Mouse (Mus musculus) adrenal gland, adult 2 months (tissue): ENCODE measurements around the gene Filip1l. TPM values are rescaled to one million over a fixed set of nuclear protein-coding genes. Genes with fewer than 3 reads are reported as not detected.

ENCODE experiments used
- DNase-seq: peaks from one replicate; pipeline ENCODE4 v3.0.0; 2021
- polyA plus RNA-seq: library from polyadenylated mRNA; depleted of rRNA; stranded (reverse); fragments of >200 nt; gene quantifications from 2 replicates; pipeline ENCODE4 v1.2.3, GENCODE M21; 2012; rRNA removed
- total RNA-seq, 2 experiments: library from RNA; stranded (reverse); gene quantifications; 2 replicates each; pipeline ENCODE4 v1.2.3; 2021

Gene Filip1l
- total and polyA plus RNA-seq, 3 experiments: 0.99 to 23.1 (median 23.0) TPM

- DNase-seq: no peak
These were observed 215.9 kb downstream of the Filip1l start for GRCm38 (mm10) chr16:57568648-57569404.

GRCm38 (mm10) chr16:57570789-57571311, 218.0 kb downstream of the Filip1l start:
- DNase-seq: no peak

GRCm38 (mm10) chr16:57573831-57574230, 220.9 kb downstream of the Filip1l start:
- DNase-seq: peak; percentile 27

GRCm38 (mm10) chr16:57575764-57576388, 223.0 kb downstream of the Filip1l start:
- no peak for DNase-seq

GRCm38 (mm10) chr16:57577519-57577918, 224.6 kb downstream of the Filip1l start:
- DNase-seq: no peak

- DNase-seq: no peak
These were observed 227.1 kb downstream of the Filip1l start for GRCm38 (mm10) chr16:57580041-57580440.

- DNase-seq: peak; percentile 35
These were observed 229.1 kb downstream of the Filip1l start for GRCm38 (mm10) chr16:57582008-57582407.

GRCm38 (mm10) chr16:57585201-57585600, 232.3 kb downstream of the Filip1l start:
- no peak for DNase-seq

GRCm38 (mm10) chr16:57593422-57594157, 240.7 kb downstream of the Filip1l start:
- no peak for DNase-seq

GRCm38 (mm10) chr16:57597295-57597957, 244.5 kb downstream of the Filip1l start:
- DNase-seq: no peak

- DNase-seq: no peak
These were observed 248.1 kb downstream of the Filip1l start for GRCm38 (mm10) chr16:57601031-57601430.

GRCm38 (mm10) chr16:57606444-57607227, 253.7 kb downstream of the Filip1l start, which contains the start of gene Cmss1:
Gene Cmss1 (minus strand): TSS chr16:57606864.
- peak; percentile 89 for DNase-seq

- peak; percentile 13 for DNase-seq
These were observed 258.9 kb downstream of the Filip1l start for GRCm38 (mm10) chr16:57611768-57612167.

Other genes with a start within 250 kb of the Filip1l start
- 10 to 100 TPM; 49.6 to 54.5 TPM for gene Tomm70a, start 231.4 kb upstream of the Filip1l start, total RNA-seq
- gene Tomm70a, start 231.4 kb upstream of the Filip1l start, polyA plus RNA-seq: 15.0 and 15.5 TPM in 2 replicates
- 10 to 100 TPM; 42.7 to 43.6 TPM for gene Nit2, start 185.8 kb upstream of the Filip1l start, total RNA-seq
- 15.3 and 26.5 TPM in 2 replicates for gene Nit2, start 185.8 kb upstream of the Filip1l start, polyA plus RNA-seq
- 10 to 100 TPM; 33.7 to 34.0 TPM for gene Tbc1d23, start 121.6 kb upstream of the Filip1l start, total RNA-seq
- gene Tbc1d23, start 121.6 kb upstream of the Filip1l start, polyA plus RNA-seq: 3.4 and 4.0 TPM in 2 replicates
- not detected for gene Tmem30c, start 60.2 kb upstream of the Filip1l start, total RNA-seq
- gene Tmem30c, start 60.2 kb upstream of the Filip1l start, polyA plus RNA-seq: not detected in 2 replicates